Mouse (Mus musculus) gastrocnemius, postnatal 14 days (tissue): ENCODE measurements around the gene Herc3. TPM values are rescaled to one million over a fixed set of nuclear protein-coding genes. Genes with fewer than 3 reads are reported as not detected.
"Not testable (repeated sequence)": the region's sequence is repeated elsewhere in the genome, so short reads cannot be mapped to it uniquely, and the experiment has no call there.

Experiments used
- DNase-seq: peaks from one replicate; pipeline ENCODE4 v3.0.0; 2021; ENCODE audit warnings: mixed read lengths
- intact Hi-C: fragments of 180-260 bp; cut with DNase I; formaldehyde crosslinking; loops from one replicate; pipeline ENCODE4 v1.15.1; 2025; ENCODE audit warnings: low total_unique reads
- long read RNA-seq, 2 experiments: library from polyadenylated mRNA; stranded (forward); transcript quantifications; one replicate each; pipeline ENCODE4 v2.0.0; 2021
- total RNA-seq, 2 experiments: library from RNA; stranded (reverse); gene quantifications; 2 replicates each; pipeline ENCODE4 v1.2.3; 2021

The Herc3 gene
- total RNA-seq, result 10 to 100 TPM; 50.8 to 58.8 TPM
- long read RNA-seq, experiment 1, partial matches to known transcripts, result 5 of 11 reads
- long read RNA-seq, experiment 1, other reads (novel, unspliced or antisense), result 6 of 11 reads
- long read RNA-seq, experiment 2, partial matches to known transcripts, result 17 of 30 reads
- long read RNA-seq, experiment 2, other reads (novel, unspliced or antisense), result 13 of 30 reads

- intact Hi-C loops, result no loop called here
- peak; percentile 83 for DNase-seq
Observed at GRCm38 (mm10) chr6:58831232-58832009, at the start of gene Herc3. Gene Herc3, plus strand, starts transcription at chr6:58831465.

GRCm38 (mm10) chr6:58801394-58801793 lies 29.9 kb upstream of the Herc3 start:
- no peak for DNase-seq
- intact Hi-C loops, result no loop called here

- intact Hi-C loops, result no loop called here
- no peak for DNase-seq
Observed at GRCm38 (mm10) chr6:58814381-58814780, 16.9 kb upstream of the Herc3 start.

- intact Hi-C loops, DNase-seq: not testable (repeated sequence)
Observed at GRCm38 (mm10) chr6:58817037-58817436, 14.2 kb upstream of the Herc3 start.

GRCm38 (mm10) chr6:58825619-58826018 lies 5.6 kb upstream of the Herc3 start:
- intact Hi-C loops, result no loop called here
- DNase-seq, result no peak

GRCm38 (mm10) chr6:58826089-58826488 lies 5.2 kb upstream of the Herc3 start:
- intact Hi-C loops, result no loop called here
- DNase-seq, result no peak

GRCm38 (mm10) chr6:58828582-58828981 lies 2.7 kb upstream of the Herc3 start:
- no peak for DNase-seq
- intact Hi-C loops, result no loop called here

- no peak for DNase-seq
- intact Hi-C loops, result no loop called here
Observed at GRCm38 (mm10) chr6:58830840-58831231, 429 bp upstream of the Herc3 start.

GRCm38 (mm10) chr6:58832591-58833018 lies 1.3 kb downstream of the Herc3 start:
- DNase-seq, result no peak
- intact Hi-C loops, result no loop called here

- DNase-seq, result no peak
- intact Hi-C loops, result no loop called here
Observed at GRCm38 (mm10) chr6:58834470-58834869, 3.2 kb downstream of the Herc3 start.

- intact Hi-C loops, result no loop called here
- DNase-seq, result no peak
Observed at GRCm38 (mm10) chr6:58835591-58835990, 4.3 kb downstream of the Herc3 start.

GRCm38 (mm10) chr6:58836476-58836875 lies 5.2 kb downstream of the Herc3 start:
- intact Hi-C loops, result no loop called here
- DNase-seq, result no peak

- DNase-seq, result no peak
Observed at GRCm38 (mm10) chr6:58837917-58838316, 6.7 kb downstream of the Herc3 start.

GRCm38 (mm10) chr6:58841208-58841607 lies 9.9 kb downstream of the Herc3 start:
- intact Hi-C loops, result no loop called here
- DNase-seq, result no peak

More at GRCm38 (mm10) chr6:58837917-58838316, 6.7 kb downstream of the Herc3 start:
- intact Hi-C loops, result no loop called here

- intact Hi-C loops, result no loop called here
- DNase-seq, result no peak
Observed at GRCm38 (mm10) chr6:58842186-58842585, 10.9 kb downstream of the Herc3 start.

GRCm38 (mm10) chr6:58843580-58843979 lies 12.3 kb downstream of the Herc3 start:
- intact Hi-C loops, result no loop called here
- no peak for DNase-seq

GRCm38 (mm10) chr6:58844188-58844822 lies 13.0 kb downstream of the Herc3 start:
- DNase-seq, result no peak
- intact Hi-C loops, result no loop called here

GRCm38 (mm10) chr6:58846850-58847692 lies 15.8 kb downstream of the Herc3 start:
- no peak for DNase-seq
- intact Hi-C loops, result no loop called here

- DNase-seq, result no peak
- intact Hi-C loops, result no loop called here
Observed at GRCm38 (mm10) chr6:58847836-58848235, 16.6 kb downstream of the Herc3 start.

- intact Hi-C loops, result no loop called here
- DNase-seq, result no peak
Observed at GRCm38 (mm10) chr6:58849356-58849755, 18.1 kb downstream of the Herc3 start.
